In genomic region chr2:30699797-30700454, GRCm38 (mm10) we compare ENCODE assay signal across 8 mouse cellular contexts.
DNase-seq lines count a peak whose midpoint lies in the region; ATAC-seq and TF ChIP-seq lines count a peak whose summit lies in the region.

No protein-coding gene starts in this region.

- no peaks in the 10 kb centered on the region for H3K36me3 ChIP-seq in ES-Bruce4 (ENCODE audit: control insufficient read depth, insufficient read depth, low read length, poor library complexity, severe bottlenecking)
- H3K36me3 ChIP-seq in forebrain, embryonic 11.5 days (ENCODE audit: control insufficient read depth, insufficient read depth, low read length): no peaks in the 10 kb centered on the region
- H3K36me3 ChIP-seq in heart, embryonic 15.5 days: no peaks in the 10 kb centered on the region
- H3K36me3 ChIP-seq in kidney, postnatal 0 days (ENCODE audit: insufficient read depth, low read length): no peaks in the 10 kb centered on the region
- no peaks in the 10 kb centered on the region for H3K36me3 ChIP-seq in liver, embryonic 15.5 days (replicated peaks)

- TF ChIP-seq EP300 in ES-Bruce4 (IDR thresholded peaks at IDR 0.05; ENCODE audit: insufficient read depth, low read depth, low read length): no peak

- H3K4me3 ChIP-seq in ES-Bruce4 (ENCODE audit: low read depth, low read length): peak overlapping the region; percentile 6; the same call in 1 of the 2 replicates
- H3K4me3 ChIP-seq in brown adipose tissue, adult 24 weeks (ENCODE audit: insufficient read depth, low read depth, low read length): peak overlapping the region; percentile 39
- H3K4me3 ChIP-seq in forebrain, embryonic 11.5 days (ENCODE audit: low read depth, low read length): no peak overlapping the region
- H3K4me3 ChIP-seq in heart, embryonic 15.5 days: no peak overlapping the region
- H3K4me3 ChIP-seq in kidney, postnatal 0 days (replicated peaks; ENCODE audit: low read depth, low read length): no peak overlapping the region
- no peak overlapping the region for H3K4me3 ChIP-seq in liver, embryonic 15.5 days (replicated peaks)

- H3K9me3 ChIP-seq in ES-Bruce4 (replicated peaks; ENCODE audit: control insufficient read depth, insufficient read depth, low read length, poor library complexity, severe bottlenecking): no peaks in the 10 kb centered on the region
- H3K9me3 ChIP-seq in forebrain, embryonic 11.5 days (ENCODE audit: control insufficient read depth, low read length): no peaks in the 10 kb centered on the region
- H3K9me3 ChIP-seq in heart, embryonic 15.5 days (replicated peaks): no peaks in the 10 kb centered on the region
- no peaks in the 10 kb centered on the region for H3K9me3 ChIP-seq in kidney, postnatal 0 days (replicated peaks; ENCODE audit: low read length)
- H3K9me3 ChIP-seq in liver, embryonic 15.5 days (replicated peaks): no peaks in the 10 kb centered on the region

- no peaks in the 10 kb centered on the region for H3K4me1 ChIP-seq in ES-Bruce4 (ENCODE audit: control insufficient read depth, insufficient read depth, low read length)
- H3K4me1 ChIP-seq in brown adipose tissue, adult 24 weeks (ENCODE audit: control insufficient read depth, insufficient read depth, insufficient read length, low read length): peaks cover 9% of the 10 kb centered on the region
- peaks cover 9% of the 10 kb centered on the region; the same call in 1 of the 2 replicates for H3K4me1 ChIP-seq in forebrain, embryonic 11.5 days (replicated peaks; ENCODE audit: control insufficient read depth, insufficient read depth, low read length)
- peaks cover 54% of the 10 kb centered on the region for H3K4me1 ChIP-seq in heart, embryonic 15.5 days (replicated peaks)
- peaks cover 15% of the 10 kb centered on the region for H3K4me1 ChIP-seq in kidney, postnatal 0 days (replicated peaks; ENCODE audit: insufficient read depth, low read length)
- H3K4me1 ChIP-seq in liver, embryonic 15.5 days (replicated peaks): peaks cover 17% of the 10 kb centered on the region

- H3K4me2 ChIP-seq in forebrain, embryonic 11.5 days (ENCODE audit: low read depth, low read length, severe bottlenecking): peak overlapping the region; percentile 8; the same call in 1 of the 2 replicates
- H3K4me2 ChIP-seq in heart, embryonic 15.5 days: peak overlapping the region; percentile 24; the same call in 1 of the 2 replicates
- H3K4me2 ChIP-seq in kidney, postnatal 0 days (ENCODE audit: low read length): peak overlapping the region; percentile 25; the same call in 1 of the 2 replicates
- peak overlapping the region; percentile 26 for H3K4me2 ChIP-seq in liver, embryonic 15.5 days

- no peak overlapping the region for H3K9ac ChIP-seq in ES-Bruce4 (ENCODE audit: low read depth, poor library complexity, severe bottlenecking)
- H3K9ac ChIP-seq in forebrain, embryonic 11.5 days (ENCODE audit: low read length): 0 out of 2 replicates have a peak overlapping the region, but pooled peaks have one; percentile 5
- H3K9ac ChIP-seq in heart, embryonic 15.5 days: no peak overlapping the region
- H3K9ac ChIP-seq in kidney, postnatal 0 days (ENCODE audit: low read depth, low read length): no peak overlapping the region
- H3K9ac ChIP-seq in liver, embryonic 15.5 days: no peak overlapping the region

- H3K27me3 ChIP-seq in ES-Bruce4 (ENCODE audit: control insufficient read depth, insufficient read depth, low read length, poor library complexity, severe bottlenecking): no peaks in the 10 kb centered on the region
- no peaks in the 10 kb centered on the region for H3K27me3 ChIP-seq in forebrain, embryonic 11.5 days (ENCODE audit: control insufficient read depth, insufficient read depth, low read length)
- H3K27me3 ChIP-seq in heart, embryonic 15.5 days: no peaks in the 10 kb centered on the region
- no peaks in the 10 kb centered on the region for H3K27me3 ChIP-seq in kidney, postnatal 0 days (ENCODE audit: insufficient read depth, low read length)
- H3K27me3 ChIP-seq in liver, embryonic 15.5 days: no peaks in the 10 kb centered on the region

- 34% methylated on average over 6 of the region's 6 CpGs for WGBS in forebrain, embryonic 11.5 days
- WGBS in heart, embryonic 15.5 days: 26% methylated on average over 6 of the region's 6 CpGs
- 24% methylated on average over 6 of the region's 6 CpGs for WGBS in kidney, postnatal 0 days
- 22% methylated on average over 6 of the region's 6 CpGs for WGBS in liver, embryonic 15.5 days (ENCODE audit: insufficient replicate concordance)

- peak; percentile 71 for DNase-seq in forebrain, embryonic 11.5 days (ENCODE audit: low spot score)
- DNase-seq in kidney, postnatal 0 days (ENCODE audit: low spot score): peak; percentile 90
- DNase-seq in neural tube, embryonic 10.5 days (ENCODE audit: extremely low spot score, low spot score): peak; percentile 67
- DNase-seq in thymus, adult 18-20 months: peak; percentile 53 to 77

- TF ChIP-seq CTCF in ES-Bruce4 (IDR thresholded peaks at IDR 0.05; ENCODE audit: low read depth, low read length): no peak
- TF ChIP-seq CTCF in kidney, postnatal 0 days (IDR thresholded peaks at IDR 0.05; ENCODE audit: low read depth): no peak

- peak; percentile 85 for ATAC-seq in forebrain, embryonic 11.5 days (replicated peaks; ENCODE audit: low FRiP score)
- peak; percentile 58 for ATAC-seq in heart, embryonic 15.5 days (replicated peaks; ENCODE audit: insufficient number of reproducible peaks, insufficient read depth, low FRiP score, low read depth)
- peak; percentile 57 for ATAC-seq in kidney, postnatal 0 days (replicated peaks; ENCODE audit: low FRiP score, low read depth)
- peak; percentile 59 for ATAC-seq in liver, embryonic 15.5 days (ENCODE audit: insufficient read depth)

- TF ChIP-seq POLR2A in ES-Bruce4 (IDR thresholded peaks at IDR 0.05; ENCODE audit: insufficient read depth, low read length): no peak

- H3K27ac ChIP-seq in ES-Bruce4 (ENCODE audit: insufficient read depth, low read length): peak overlapping the region; percentile 0
- H3K27ac ChIP-seq in brown adipose tissue, adult 24 weeks (replicated peaks; ENCODE audit: low read depth, low read length): peak overlapping the region; percentile 93
- H3K27ac ChIP-seq in forebrain, embryonic 11.5 days (ENCODE audit: low read depth, low read length): 0 out of 2 replicates have a peak overlapping the region, but pooled peaks have one; percentile 13
- peak overlapping the region; percentile 73 for H3K27ac ChIP-seq in heart, embryonic 15.5 days
- H3K27ac ChIP-seq in kidney, postnatal 0 days: peak overlapping the region; percentile 79
- peak overlapping the region; percentile 43 for H3K27ac ChIP-seq in liver, embryonic 15.5 days (replicated peaks)

Comparison
In these comparisons a context has a peak if more than half of its experiments do, and no peak if none do; other contexts are left out.
1. H3K27ac ChIP-seq: peak in every context shown above with its lines; median percentile 93 in brown adipose tissue, adult 24 weeks; 79 in kidney, postnatal 0 days; 73 in heart, embryonic 15.5 days; 43 in liver, embryonic 15.5 days; 13 in forebrain, embryonic 11.5 days; 0 in ES-Bruce4.
2. H3K4me3 ChIP-seq: peak in ES-Bruce4 (single experiment) and brown adipose tissue, adult 24 weeks (single experiment); none in forebrain, embryonic 11.5 days (single experiment), heart, embryonic 15.5 days (single experiment), kidney, postnatal 0 days (single experiment) and liver, embryonic 15.5 days (single experiment).
3. Peak in every context shown above with its lines, with median percentiles within 50 percentile points of each other: ATAC-seq, DNase-seq and H3K4me2 ChIP-seq.